Mouse (Mus musculus) ES-E14 (cell line): Measurements from ENCODE around the gene Adssl1. TPM values are rescaled to one million over a fixed set of nuclear protein-coding genes. Genes with fewer than 3 reads are reported as not detected.

Experiments used
- DNase-seq: peaks from one replicate; pipeline ENCODE4 v3.0.0-alpha.2; 2013; ENCODE audit warnings: low read depth, low spot score
- H3K27ac ChIP-seq: 2 replicates; pipeline ENCODE4 v1.5.1; 2012; ENCODE audit warnings: low read depth, mild to moderate bottlenecking, low read length, moderate library complexity, mixed read lengths; ENCODE audit not compliant: poor library complexity, insufficient read depth, severe bottlenecking
- H3K36me3 ChIP-seq: 2 replicates; pipeline ENCODE4 v1.6.1; 2012; ENCODE audit warnings: mild to moderate bottlenecking, low read length, moderate library complexity, mixed read lengths; ENCODE audit not compliant: control insufficient read depth, poor library complexity, insufficient read depth, severe bottlenecking
- H3K4me1 ChIP-seq, 2 experiments: fragments of 150-350 bp in 1 of 2; sonication (generic) in 1 of 2; 2 replicates each; pipeline ENCODE4 v1.6.1; 2012; ENCODE audit warnings: low read length in 2 of 2, mild to moderate bottlenecking in 1 of 2, mixed read lengths in 1 of 2; ENCODE audit not compliant: control insufficient read depth in 2 of 2, insufficient read depth in 2 of 2, poor library complexity in 1 of 2
- H3K4me3 ChIP-seq, 2 experiments: fragments of 150-350 bp in 1 of 2; sonication (generic) in 1 of 2; 2 replicates each; pipeline ENCODE4 v1.5.1; 2012; ENCODE audit warnings: low read length in 2 of 2, low read depth in 1 of 2, mild to moderate bottlenecking in 1 of 2, mixed read lengths in 1 of 2; ENCODE audit not compliant: insufficient read depth in 1 of 2, poor library complexity in 1 of 2, severe bottlenecking in 1 of 2
- H3K9ac ChIP-seq: 2 replicates; pipeline ENCODE4 v1.6.1; 2012; ENCODE audit warnings: low read depth, mild to moderate bottlenecking, low read length, mixed read lengths; ENCODE audit not compliant: poor library complexity, insufficient read depth, severe bottlenecking
- H3K9me3 ChIP-seq: fragments of 150-350 bp; sonication (generic); 2 replicates; pipeline ENCODE4 v1.6.1; 2012; ENCODE audit warnings: low read depth, mild to moderate bottlenecking, low read length; ENCODE audit not compliant: control insufficient read depth, insufficient read depth
- CHD2 ChIP-seq: IDR thresholded peaks from 2 replicates; pipeline ENCODE4 v1.6.1; 2014; ENCODE audit warnings: mild to moderate bottlenecking, low read depth, low read length, inconsistent platforms
- HCFC1 ChIP-seq: IDR thresholded peaks from 2 replicates; pipeline ENCODE4 v1.6.1; 2012; ENCODE audit warnings: low read length, inconsistent platforms, borderline replicate concordance; ENCODE audit not compliant: insufficient read depth
- MAFK ChIP-seq: IDR thresholded peaks from 2 replicates; pipeline ENCODE4 v1.6.1; 2014; ENCODE audit warnings: mild to moderate bottlenecking, low read depth, low read length, inconsistent platforms; ENCODE audit not compliant: insufficient read depth
- ZC3H11A ChIP-seq: IDR thresholded peaks from 2 replicates; pipeline ENCODE4 v1.6.1; 2012; ENCODE audit warnings: low read depth, mild to moderate bottlenecking, inconsistent platforms, low read length, borderline replicate concordance
- ZNF384 ChIP-seq: IDR thresholded peaks from 2 replicates; pipeline ENCODE4 v1.6.1; 2012; ENCODE audit warnings: low read depth, low read length, inconsistent platforms
- in situ Hi-C, 2 experiments: fragments of 600-800 bp; cut with MboI; formaldehyde crosslinking; loops; one replicate each; pipeline ENCODE4 v1.15.1; 2025; ENCODE audit warnings: low sequenced_read_pairs in 2 of 2, inconsistent platforms in 1 of 2; ENCODE audit not compliant: unreplicated experiment in 2 of 2
- total RNA-seq: library from RNA; depleted of rRNA; stranded (reverse); fragments of 300-350 nt; gene quantifications from 2 replicates; pipeline ENCODE4 v1.2.3, GENCODE M21; 2012

Adssl1 gene
- total RNA-seq, 1 experiment: 2.4 TPM

DNA sequence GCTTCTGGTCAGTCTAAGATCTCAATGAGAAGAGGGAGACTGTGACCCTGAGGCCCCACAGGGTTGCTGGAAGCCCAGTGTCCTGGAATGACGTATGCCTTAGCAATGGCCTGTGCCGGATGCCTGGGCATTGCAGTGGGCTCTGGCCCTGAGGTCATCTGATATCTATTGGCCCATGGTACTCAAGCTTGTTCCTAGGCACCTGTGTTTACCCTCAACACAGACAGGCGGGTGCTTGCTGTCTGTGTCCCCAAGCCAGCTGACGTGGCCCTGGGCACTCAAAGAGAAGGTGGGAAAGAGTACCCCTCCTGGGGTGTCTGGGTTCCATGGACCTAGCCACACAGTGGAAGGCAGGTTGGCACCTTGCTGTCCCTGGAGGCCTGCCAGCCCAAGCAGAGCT is 5.9 kb downstream of the Adssl1 start:
- in situ Hi-C loops: no loop called here
- no peak overlapping the region for H3K27ac ChIP-seq
- H3K9me3 ChIP-seq: no peaks in the 10 kb centered on the region
- no peak for DNase-seq
- no peaks in the 10 kb centered on the region for H3K36me3 ChIP-seq
- no peak overlapping the region for H3K9ac ChIP-seq
- TF ChIP-seq MAFK (no peak), ZC3H11A (no peak)
- peaks cover 0 to 18% of the 10 kb centered on the region in 2 experiments; a peak in 2 of 4 replicates for H3K4me1 ChIP-seq
- H3K4me3 ChIP-seq: no peak overlapping the region

DNA sequence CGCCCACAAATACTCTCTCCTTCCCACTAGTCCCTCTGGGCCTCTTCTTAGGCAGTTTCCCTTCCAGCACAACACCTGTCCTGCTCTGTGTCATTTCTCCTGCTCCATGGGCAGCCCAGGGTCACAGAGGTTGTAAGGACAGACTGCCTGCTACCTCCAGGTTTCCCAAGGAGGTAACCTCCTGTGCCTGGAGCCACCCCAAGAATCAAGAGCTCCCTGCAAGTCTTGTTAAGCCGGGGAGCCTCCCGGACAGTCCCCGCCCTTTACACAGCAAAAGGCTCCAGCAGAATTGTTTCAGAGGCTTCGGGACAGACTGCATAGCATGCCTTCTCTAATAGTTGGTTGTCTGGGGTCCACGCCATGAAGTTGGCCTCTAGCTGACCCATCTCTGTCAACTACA is 6.6 kb downstream of the Adssl1 start:
- H3K27ac ChIP-seq: no peak overlapping the region
- no peak overlapping the region for H3K9ac ChIP-seq

GRCm38 (mm10) chr12:112627097-112627881 is 7.4 kb downstream of the Adssl1 start:
- no peak overlapping the region for H3K9ac ChIP-seq
- no peak overlapping the region for H3K27ac ChIP-seq
- no peak for DNase-seq
- in situ Hi-C loops: no loop called here
- peaks cover 0 to 19% of the 10 kb centered on the region in 2 experiments; a peak in 2 of 4 replicates for H3K4me1 ChIP-seq
- no peaks in the 10 kb centered on the region for H3K36me3 ChIP-seq
- no peaks in the 10 kb centered on the region for H3K9me3 ChIP-seq
- H3K4me3 ChIP-seq: no peak overlapping the region
- TF ChIP-seq HCFC1 (no peak), ZC3H11A (no peak), CHD2 (no peak), ZNF384 (no peak), MAFK (no peak)

More for the DNA sequence above, 6.6 kb downstream of the Adssl1 start:
- DNase-seq: no peak
- Histone ChIP-seq H3K4me3 (no peak overlapping the region), H3K4me1 (peaks cover 0 to 16% of the 10 kb centered on the region in 2 experiments; a peak in 2 of 4 replicates), H3K36me3 (no peaks in the 10 kb centered on the region), H3K9me3 (no peaks in the 10 kb centered on the region)
- no peak for TF ChIP-seq ZC3H11A
- TF ChIP-seq ZNF384: no peak
- TF ChIP-seq HCFC1: no peak
- no peak for TF ChIP-seq MAFK
- no peak for TF ChIP-seq CHD2
- in situ Hi-C loops: no loop called here

DNA sequence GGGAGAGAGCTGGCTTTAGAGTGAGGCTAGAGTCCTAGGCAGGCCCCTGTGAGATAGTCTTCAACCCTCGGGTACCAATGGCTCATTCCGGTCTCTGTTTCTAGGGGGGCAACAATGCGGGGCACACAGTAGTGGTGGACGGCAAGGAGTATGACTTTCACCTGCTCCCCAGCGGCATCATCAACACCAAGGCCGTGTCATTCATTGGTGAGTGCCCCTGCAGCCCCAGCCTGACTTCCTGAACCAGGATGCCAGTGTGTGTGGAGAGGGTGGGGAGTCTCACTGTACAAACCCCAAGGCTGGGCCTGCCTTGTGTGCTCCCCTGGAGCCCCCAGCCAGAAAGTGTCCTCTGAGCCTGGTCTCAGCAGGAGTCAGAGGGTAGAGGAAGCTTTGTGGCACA is 8.4 kb downstream of the Adssl1 start:
- TF ChIP-seq ZC3H11A (no peak), CHD2 (no peak), MAFK (no peak), HCFC1 (no peak), ZNF384 (no peak)
- no peak overlapping the region for H3K9ac ChIP-seq
- no peak overlapping the region for H3K4me3 ChIP-seq
- no peak for DNase-seq
- H3K4me1 ChIP-seq: peaks cover 0 to 21% of the 10 kb centered on the region in 2 experiments; a peak in 2 of 4 replicates
- H3K27ac ChIP-seq: no peak overlapping the region
- H3K9me3 ChIP-seq: no peaks in the 10 kb centered on the region
- in situ Hi-C loops: no loop called here
- no peaks in the 10 kb centered on the region for H3K36me3 ChIP-seq
